Mouse (Mus musculus) MEL (cell line): ENCODE results near the gene Ssh1. TPM values are rescaled to one million over a fixed set of nuclear protein-coding genes. Genes with fewer than 3 reads are reported as not detected.
A peak's percentile ranks its signal among the peaks of the same experiment; 100 is the strongest.

Source experiments
- DNase-seq: peaks from one replicate; pipeline ENCODE4 v3.0.0; 2011; ENCODE audit warnings: low read depth, low spot score
- H3K27ac ChIP-seq: 2 replicates; pipeline ENCODE4 v1.5.1; 2012; ENCODE audit warnings: low read depth, mild to moderate bottlenecking, control low read depth, low read length, moderate library complexity; ENCODE audit not compliant: control insufficient read depth
- H3K27me3 ChIP-seq, 2 experiments: fragments of 150-350 bp in 1 of 2; sonication (generic) in 1 of 2; 2 replicates each; pipeline ENCODE4 v1.6.1; 2012; ENCODE audit warnings: low read length in 2 of 2, mild to moderate bottlenecking in 2 of 2, improper control_type of control experiment in 1 of 2, moderate library complexity in 1 of 2; ENCODE audit not compliant: insufficient read depth in 2 of 2, control insufficient read depth in 1 of 2
- H3K36me3 ChIP-seq, 2 experiments: 2 replicates each; pipeline ENCODE4 v1.6.1; 2012 to 2014; ENCODE audit warnings: low read length in 2 of 2, improper control_type of control experiment in 1 of 2, inconsistent platforms in 1 of 2, mild to moderate bottlenecking in 1 of 2; ENCODE audit not compliant: insufficient read depth in 2 of 2, control insufficient read depth in 1 of 2
- H3K4me1 ChIP-seq, 2 experiments: fragments of 150-350 bp in 1 of 2; sonication (generic) in 1 of 2; 2 replicates each; pipeline ENCODE4 v1.6.1; 2012; ENCODE audit warnings: low read length in 2 of 2, improper control_type of control experiment in 1 of 2, mild to moderate bottlenecking in 1 of 2; ENCODE audit not compliant: insufficient read depth in 2 of 2, control insufficient read depth in 1 of 2
- H3K4me3 ChIP-seq, 2 experiments: fragments of 150-350 bp in 1 of 2; sonication (generic) in 1 of 2; 2 replicates each; pipeline ENCODE4 v1.5.1; 2012; ENCODE audit warnings: low read depth in 2 of 2, low read length in 2 of 2, mild to moderate bottlenecking in 2 of 2, moderate library complexity in 2 of 2, control low read depth in 1 of 2, improper control_type of control experiment in 1 of 2; ENCODE audit not compliant: control insufficient read depth in 1 of 2, insufficient read depth in 1 of 2
- H3K79me2 ChIP-seq: 2 replicates; pipeline ENCODE4 v1.6.1; 2012; ENCODE audit warnings: mild to moderate bottlenecking, low read length, moderate library complexity; ENCODE audit not compliant: control insufficient read depth, poor library complexity, insufficient read depth
- H3K9ac ChIP-seq: 2 replicates; pipeline ENCODE4 v1.6.1; 2012; ENCODE audit warnings: low read depth, mild to moderate bottlenecking, control low read depth, low read length, moderate library complexity; ENCODE audit not compliant: control insufficient read depth, poor library complexity, severe bottlenecking
- H3K9me3 ChIP-seq: fragments of 150-350 bp; sonication (generic); replicated peaks from 2 replicates; pipeline ENCODE4 v1.6.1; 2012; ENCODE audit warnings: mild to moderate bottlenecking, low read length, improper control_type of control experiment, moderate library complexity; ENCODE audit not compliant: insufficient read depth
- E2F4 ChIP-seq: IDR thresholded peaks from 2 replicates; pipeline ENCODE4 v1.6.1; 2011; ENCODE audit warnings: low read depth, low read length, improper control_type of control experiment, borderline replicate concordance
- ELF1 ChIP-seq: IDR thresholded peaks from 2 replicates; pipeline ENCODE4 v1.6.1; 2014; ENCODE audit warnings: low read depth, mild to moderate bottlenecking, inconsistent platforms, low read length, improper control_type of control experiment, moderate library complexity
- EP300 ChIP-seq, 2 experiments: IDR thresholded peaks; 2 replicates each; pipeline ENCODE4 v1.6.1; 2011; ENCODE audit warnings: improper control_type of control experiment in 2 of 2, low read length in 2 of 2, low read depth in 1 of 2, mild to moderate bottlenecking in 1 of 2
- GABPA ChIP-seq: IDR thresholded peaks from 2 replicates; pipeline ENCODE4 v1.6.1; 2012; ENCODE audit warnings: low read depth, mild to moderate bottlenecking, inconsistent platforms, low read length, improper control_type of control experiment, moderate library complexity
- GATA1 ChIP-seq: IDR thresholded peaks from 2 replicates; pipeline ENCODE4 v1.6.1; 2011; ENCODE audit warnings: low read depth, low read length, improper control_type of control experiment
- HCFC1 ChIP-seq: IDR thresholded peaks from 2 replicates; pipeline ENCODE4 v1.6.1; 2012; ENCODE audit warnings: low read depth, mild to moderate bottlenecking, inconsistent platforms, low read length, improper control_type of control experiment, moderate library complexity
- JUND ChIP-seq: IDR thresholded peaks from 2 replicates; pipeline ENCODE4 v1.6.1; 2011; ENCODE audit warnings: low read depth, mild to moderate bottlenecking, improper control_type of control experiment, low read length
- KAT2A ChIP-seq: conservative IDR thresholded peaks from 2 replicates; pipeline ENCODE4 v1.6.1; 2012; ENCODE audit warnings: low read depth, low read length, improper control_type of control experiment, inconsistent platforms
- MAFK ChIP-seq: IDR thresholded peaks from 2 replicates; pipeline ENCODE4 v1.6.1; 2011; ENCODE audit warnings: low read depth, mild to moderate bottlenecking, low read length, improper control_type of control experiment, borderline replicate concordance
- MXI1 ChIP-seq: IDR thresholded peaks from 2 replicates; pipeline ENCODE4 v1.6.1; 2011; ENCODE audit warnings: mild to moderate bottlenecking, low read depth, low read length, improper control_type of control experiment
- MYB ChIP-seq: IDR thresholded peaks from 2 replicates; pipeline ENCODE4 v1.6.1; 2011; ENCODE audit warnings: mild to moderate bottlenecking, low read depth, low read length, improper control_type of control experiment
- MYC ChIP-seq: IDR thresholded peaks from 2 replicates; pipeline ENCODE4 v1.6.1; 2011; ENCODE audit warnings: low read depth, mild to moderate bottlenecking, low read length, improper control_type of control experiment, moderate library complexity
- NRF1 ChIP-seq: IDR thresholded peaks from 2 replicates; pipeline ENCODE4 v1.6.1; 2014; ENCODE audit warnings: low read depth, mild to moderate bottlenecking, inconsistent platforms, low read length, improper control_type of control experiment, moderate library complexity; ENCODE audit not compliant: poor library complexity, insufficient read depth, severe bottlenecking
- POLR2AphosphoS2 ChIP-seq: IDR thresholded peaks from 2 replicates; pipeline ENCODE4 v1.6.1; 2011; ENCODE audit warnings: low read length, improper control_type of control experiment
- RAD21 ChIP-seq: IDR thresholded peaks from 2 replicates; pipeline ENCODE4 v1.6.1; 2011; ENCODE audit warnings: mild to moderate bottlenecking, low read depth, low read length, improper control_type of control experiment
- SIN3A ChIP-seq: IDR thresholded peaks from 2 replicates; pipeline ENCODE4 v1.6.1; 2012; ENCODE audit warnings: low read length, improper control_type of control experiment, inconsistent platforms
- SMC3 ChIP-seq: IDR thresholded peaks from 2 replicates; pipeline ENCODE4 v1.6.1; 2011; ENCODE audit warnings: low read depth, low read length, improper control_type of control experiment
- TAL1 ChIP-seq: IDR thresholded peaks from 2 replicates; pipeline ENCODE4 v1.6.1; 2012; ENCODE audit warnings: mild to moderate bottlenecking, inconsistent platforms, low read length, moderate library complexity, mixed read lengths
- TBP ChIP-seq: IDR thresholded peaks from 2 replicates; pipeline ENCODE4 v1.8.0; 2011; ENCODE audit warnings: low read depth, low read length, improper control_type of control experiment
- TCF12 ChIP-seq: IDR thresholded peaks from 2 replicates; pipeline ENCODE4 v1.6.1; 2014; ENCODE audit warnings: low read depth, mild to moderate bottlenecking, inconsistent platforms, low read length, improper control_type of control experiment, moderate library complexity
- USF1 ChIP-seq: IDR thresholded peaks from 2 replicates; pipeline ENCODE4 v1.6.1; 2014; ENCODE audit warnings: low read depth, mild to moderate bottlenecking, inconsistent platforms, low read length, improper control_type of control experiment, moderate library complexity
- ZC3H11A ChIP-seq: IDR thresholded peaks from 2 replicates; pipeline ENCODE4 v1.6.1; 2012; ENCODE audit warnings: low read depth, mild to moderate bottlenecking, inconsistent platforms, low read length, improper control_type of control experiment
- ZKSCAN1 ChIP-seq: IDR thresholded peaks from 2 replicates; pipeline ENCODE4 v1.6.1; 2012; ENCODE audit warnings: low read depth, mild to moderate bottlenecking, inconsistent platforms, low read length, improper control_type of control experiment, moderate library complexity
- ZMIZ1 ChIP-seq: IDR thresholded peaks from 2 replicates; pipeline ENCODE4 v1.6.1; 2012; ENCODE audit warnings: low read depth, mild to moderate bottlenecking, inconsistent platforms, low read length, improper control_type of control experiment, moderate library complexity
- ZNF384 ChIP-seq: IDR thresholded peaks from 2 replicates; pipeline ENCODE4 v1.6.1; 2012; ENCODE audit warnings: low read depth, mild to moderate bottlenecking, inconsistent platforms, low read length, improper control_type of control experiment
- polyA plus RNA-seq, 2 experiments: library from polyadenylated mRNA; stranded (reverse) in 1 of 2; unstranded in 1 of 2; fragments of >175 nt in 1 of 2; fragments of >200 nt in 1 of 2; gene quantifications; 2 replicates each; pipeline versions ENCODE4 v1.2.1 to v1.2.4; 2012; ENCODE audit warnings: low replicate concordance in 2 of 2, low read depth in 1 of 2; ENCODE audit not compliant: insufficient read length in 2 of 2, insufficient read depth in 1 of 2, missing spikeins in 1 of 2
- total RNA-seq: library from RNA; depleted of rRNA; stranded (reverse); fragments of 300-350 nt; gene quantifications from 2 replicates; pipeline ENCODE4 v1.2.3, GENCODE M21; 2012

The Ssh1 gene
- total and polyA plus RNA-seq, 3 experiments, result 2.3 to 6.8 TPM; not detected in 1

GRCm38 (mm10) chr5:113956510-113956909, 37.2 kb downstream of the Ssh1 start (continued):
- TF ChIP-seq TBP (no peak), RAD21 (peak; percentile 81), ZC3H11A (peak; percentile 79), E2F4 (no peak), NRF1 (no peak), GATA1 (no peak), TAL1 (no peak), POLR2AphosphoS2 (no peak), SMC3 (peak; percentile 89), MAFK (no peak), MYC (peak; percentile 79), HCFC1 (no peak), EP300 (IDR thresholded peaks at IDR 0.05; ENCODE audit: low read depth in 1 of 2, low read length in 2 of 2) (no peak), MYB (no peak), ZMIZ1 (no peak), KAT2A (no peak), ZNF384 (no peak), ZKSCAN1 (no peak), ELF1 (no peak), JUND (no peak)

GRCm38 (mm10) chr5:113955691-113956090, 38.0 kb downstream of the Ssh1 start:
- no peak for DNase-seq
- Histone ChIP-seq H3K9ac (no peak overlapping the region), H3K79me2 (no peaks in the 10 kb centered on the region), H3K36me3 (peaks cover 0 to 17% of the 10 kb centered on the region in 2 experiments; a peak in 2 of 4 replicates), H3K9me3 (no peaks in the 10 kb centered on the region), H3K27me3 (no peaks in the 10 kb centered on the region), H3K4me1 (peaks cover 3 to 24% of the 10 kb centered on the region in 2 experiments; a peak in 3 of 4 replicates), H3K27ac (no peak overlapping the region), H3K4me3 (no peak overlapping the region)
- TF ChIP-seq MXI1, result no peak
- TF ChIP-seq TAL1, result no peak
- no peak for TF ChIP-seq HCFC1
- no peak for TF ChIP-seq SMC3
- no peak for TF ChIP-seq EP300 (IDR thresholded peaks at IDR 0.05; ENCODE audit: low read depth in 1 of 2, low read length in 2 of 2)
- TF ChIP-seq ELF1, result no peak
- no peak for TF ChIP-seq ZC3H11A
- no peak for TF ChIP-seq USF1
- TF ChIP-seq TCF12, result no peak
- TF ChIP-seq GATA1, result no peak
- no peak for TF ChIP-seq RAD21
- TF ChIP-seq MYC, result no peak
- no peak for TF ChIP-seq MYB
- no peak for TF ChIP-seq TBP
- TF ChIP-seq SIN3A, result no peak
- TF ChIP-seq GABPA, result no peak
